Mouse (Mus musculus): ENCODE measurements around the gene Pim3. TPM values are rescaled to one million over a fixed set of nuclear protein-coding genes. Genes with fewer than 3 reads are reported as not detected.
A peak's percentile ranks its signal among the peaks of the same experiment; 100 is the strongest.

The Pim3 gene
- polyA plus RNA-seq, 1 experiment, result 68.3 TPM

DNA sequence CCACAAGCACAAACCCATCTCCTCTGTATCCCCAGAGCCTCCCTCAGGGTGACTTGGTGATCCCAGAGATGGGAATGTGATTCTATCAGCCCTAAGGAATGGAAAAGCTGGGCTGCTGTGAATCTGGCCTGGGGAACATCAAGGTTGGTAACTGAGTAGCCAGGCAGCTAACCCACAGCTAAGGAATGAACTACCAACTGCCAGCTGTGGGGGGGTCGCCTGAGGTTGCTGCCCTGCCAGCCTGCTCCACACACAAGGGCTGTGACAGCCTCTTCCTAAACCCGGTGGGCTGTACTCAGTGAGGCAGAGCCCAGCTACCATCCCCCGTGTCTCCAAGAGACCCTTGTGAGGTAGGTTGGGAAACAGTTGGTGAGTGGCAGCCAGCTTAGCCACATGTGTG is 10.9 kb upstream of the Pim3 start:
- Histone ChIP-seq H3K27me3 (ENCODE audit: control insufficient read depth, insufficient read depth, insufficient read length) (no peaks in the 10 kb centered on the region), H3ac (ENCODE audit: control insufficient read depth, insufficient read length, low read depth) (no peak overlapping the region), H3K4me3 (ENCODE audit: insufficient read depth, poor library complexity, severe bottlenecking) (no peak overlapping the region), H3K36me3 (ENCODE audit: control insufficient read depth, insufficient read depth) (no peaks in the 10 kb centered on the region), H3K79me3 (ENCODE audit: low read depth) (no peaks in the 10 kb centered on the region), H3K79me2 (ENCODE audit: control insufficient read depth, insufficient read depth) (no peaks in the 10 kb centered on the region)
- TF ChIP-seq CTCF (IDR thresholded peaks at IDR 0.05; ENCODE audit: control insufficient read depth, insufficient read depth, insufficient read length) (no peak), MYOD1 (IDR thresholded peaks at IDR 0.05; ENCODE audit: control insufficient read depth, insufficient read length, low read depth) (no peak), MYOG (IDR thresholded peaks at IDR 0.05; ENCODE audit: control insufficient read depth, extremely low read depth, insufficient read length) (no peak), FOSL1 (IDR thresholded peaks at IDR 0.05; ENCODE audit: insufficient read depth, low read length, poor library complexity, severe bottlenecking) (no peak), MAX (IDR thresholded peaks at IDR 0.05) (no peak), CEBPB (IDR thresholded peaks at IDR 0.05; ENCODE audit: low read depth) (no peak), USF1 (IDR thresholded peaks at IDR 0.05; ENCODE audit: low read depth) (no peak)

GRCm38 (mm10) chr15:88851507-88852149 is 10.4 kb upstream of the Pim3 start:
- no peaks in the 10 kb centered on the region for H3K79me3 ChIP-seq (ENCODE audit: low read depth)
- no peak overlapping the region for H3K4me3 ChIP-seq (ENCODE audit: insufficient read depth, poor library complexity, severe bottlenecking)
- H3ac ChIP-seq (ENCODE audit: control insufficient read depth, insufficient read length, low read depth), result no peak overlapping the region
- H3K36me3 ChIP-seq (ENCODE audit: control insufficient read depth, insufficient read depth), result no peaks in the 10 kb centered on the region
- H3K27me3 ChIP-seq (ENCODE audit: control insufficient read depth, insufficient read depth, insufficient read length), result no peaks in the 10 kb centered on the region
- H3K79me2 ChIP-seq (ENCODE audit: control insufficient read depth, insufficient read depth), result no peaks in the 10 kb centered on the region
- TF ChIP-seq MAX (IDR thresholded peaks at IDR 0.05), result no peak
- TF ChIP-seq MYOG (IDR thresholded peaks at IDR 0.05; ENCODE audit: control insufficient read depth, extremely low read depth, insufficient read length), result no peak
- TF ChIP-seq CTCF (IDR thresholded peaks at IDR 0.05; ENCODE audit: control insufficient read depth, insufficient read depth, insufficient read length), result no peak
- TF ChIP-seq MYOD1 (IDR thresholded peaks at IDR 0.05; ENCODE audit: control insufficient read depth, insufficient read length, low read depth), result no peak
- TF ChIP-seq FOSL1 (IDR thresholded peaks at IDR 0.05; ENCODE audit: insufficient read depth, low read length, poor library complexity, severe bottlenecking), result no peak
- no peak for TF ChIP-seq CEBPB (IDR thresholded peaks at IDR 0.05; ENCODE audit: low read depth)
- no peak for TF ChIP-seq USF1 (IDR thresholded peaks at IDR 0.05; ENCODE audit: low read depth)

- Histone ChIP-seq H3K79me3 (ENCODE audit: low read depth) (no peaks in the 10 kb centered on the region), H3K36me3 (ENCODE audit: control insufficient read depth, insufficient read depth) (no peaks in the 10 kb centered on the region), H3K79me2 (ENCODE audit: control insufficient read depth, insufficient read depth) (no peaks in the 10 kb centered on the region), H3K27me3 (ENCODE audit: control insufficient read depth, insufficient read depth, insufficient read length) (no peaks in the 10 kb centered on the region), H3K4me3 (ENCODE audit: insufficient read depth, poor library complexity, severe bottlenecking) (no peak overlapping the region), H3ac (ENCODE audit: control insufficient read depth, insufficient read length, low read depth) (no peak overlapping the region)
- no peak for TF ChIP-seq CEBPB (IDR thresholded peaks at IDR 0.05; ENCODE audit: low read depth)
- TF ChIP-seq FOSL1 (IDR thresholded peaks at IDR 0.05; ENCODE audit: insufficient read depth, low read length, poor library complexity, severe bottlenecking), result no peak
- TF ChIP-seq MAX (IDR thresholded peaks at IDR 0.05), result no peak
- no peak for TF ChIP-seq MYOD1 (IDR thresholded peaks at IDR 0.05; ENCODE audit: control insufficient read depth, insufficient read length, low read depth)
- TF ChIP-seq USF1 (IDR thresholded peaks at IDR 0.05; ENCODE audit: low read depth), result no peak
- TF ChIP-seq MYOG (IDR thresholded peaks at IDR 0.05; ENCODE audit: control insufficient read depth, extremely low read depth, insufficient read length), result no peak
- no peak for TF ChIP-seq CTCF (IDR thresholded peaks at IDR 0.05; ENCODE audit: control insufficient read depth, insufficient read depth, insufficient read length)
Measured at GRCm38 (mm10) chr15:88853106-88853505, 8.9 kb upstream of the Pim3 start.

DNA sequence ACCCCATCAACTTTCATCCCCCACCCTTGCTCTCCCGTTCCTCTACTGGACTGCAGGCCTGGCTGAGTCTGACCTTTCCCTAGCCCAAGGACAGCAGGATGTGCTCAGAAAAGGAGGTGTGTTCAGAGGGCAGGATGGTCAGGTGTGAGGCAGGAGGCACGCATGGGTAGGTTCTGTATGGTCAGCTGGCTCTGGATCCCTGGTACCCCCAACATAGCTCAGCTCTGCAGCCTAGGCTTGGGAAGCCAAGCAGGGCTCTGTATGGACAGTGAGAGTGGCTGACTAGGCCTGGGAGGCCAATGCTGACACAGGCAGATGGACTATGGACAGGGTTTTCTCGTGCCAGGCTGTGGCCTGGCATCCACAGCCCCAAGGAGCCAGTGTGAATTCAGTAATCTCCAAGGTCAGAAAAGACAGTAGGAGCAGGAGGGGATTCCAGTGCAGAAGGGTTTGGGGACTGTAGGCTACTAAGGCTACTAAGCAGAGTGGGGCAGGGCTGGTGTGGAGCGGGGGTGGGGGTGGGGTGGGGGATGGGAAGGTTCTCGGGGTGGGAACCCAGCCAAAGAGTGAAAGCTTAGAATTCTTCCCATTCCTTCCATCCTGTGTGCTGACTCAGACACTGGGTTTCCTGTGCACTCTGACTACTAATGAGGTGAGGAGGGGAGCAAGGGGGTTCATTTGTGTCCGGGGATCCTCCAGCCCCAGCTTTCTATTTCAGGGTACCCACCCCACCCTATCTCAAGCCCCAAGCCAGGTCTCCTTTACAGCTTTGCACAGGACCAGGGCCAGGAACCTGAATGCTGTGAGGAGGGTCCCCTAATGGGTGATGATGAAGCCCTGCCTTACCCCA is 7.6 kb upstream of the Pim3 start:
- H3K79me3 ChIP-seq (ENCODE audit: low read depth), result no peaks in the 10 kb centered on the region
- H3ac ChIP-seq (ENCODE audit: control insufficient read depth, insufficient read length, low read depth), result peak overlapping the region; percentile 70
- no peaks in the 10 kb centered on the region for H3K79me2 ChIP-seq (ENCODE audit: control insufficient read depth, insufficient read depth)
- TF ChIP-seq MAX (IDR thresholded peaks at IDR 0.05) (peak; percentile 29), CTCF (IDR thresholded peaks at IDR 0.05; ENCODE audit: control insufficient read depth, insufficient read depth, insufficient read length) (no peak), MYOD1 (IDR thresholded peaks at IDR 0.05; ENCODE audit: control insufficient read depth, insufficient read length, low read depth) (no peak), FOSL1 (IDR thresholded peaks at IDR 0.05; ENCODE audit: insufficient read depth, low read length, poor library complexity, severe bottlenecking) (no peak), USF1 (IDR thresholded peaks at IDR 0.05; ENCODE audit: low read depth) (no peak), MYOG (IDR thresholded peaks at IDR 0.05; ENCODE audit: control insufficient read depth, extremely low read depth, insufficient read length) (no peak)
- H3K36me3 ChIP-seq (ENCODE audit: control insufficient read depth, insufficient read depth), result no peaks in the 10 kb centered on the region
- H3K4me3 ChIP-seq (ENCODE audit: insufficient read depth, poor library complexity, severe bottlenecking), result peak overlapping the region; percentile 12
- no peaks in the 10 kb centered on the region for H3K27me3 ChIP-seq (ENCODE audit: control insufficient read depth, insufficient read depth, insufficient read length)

DNA sequence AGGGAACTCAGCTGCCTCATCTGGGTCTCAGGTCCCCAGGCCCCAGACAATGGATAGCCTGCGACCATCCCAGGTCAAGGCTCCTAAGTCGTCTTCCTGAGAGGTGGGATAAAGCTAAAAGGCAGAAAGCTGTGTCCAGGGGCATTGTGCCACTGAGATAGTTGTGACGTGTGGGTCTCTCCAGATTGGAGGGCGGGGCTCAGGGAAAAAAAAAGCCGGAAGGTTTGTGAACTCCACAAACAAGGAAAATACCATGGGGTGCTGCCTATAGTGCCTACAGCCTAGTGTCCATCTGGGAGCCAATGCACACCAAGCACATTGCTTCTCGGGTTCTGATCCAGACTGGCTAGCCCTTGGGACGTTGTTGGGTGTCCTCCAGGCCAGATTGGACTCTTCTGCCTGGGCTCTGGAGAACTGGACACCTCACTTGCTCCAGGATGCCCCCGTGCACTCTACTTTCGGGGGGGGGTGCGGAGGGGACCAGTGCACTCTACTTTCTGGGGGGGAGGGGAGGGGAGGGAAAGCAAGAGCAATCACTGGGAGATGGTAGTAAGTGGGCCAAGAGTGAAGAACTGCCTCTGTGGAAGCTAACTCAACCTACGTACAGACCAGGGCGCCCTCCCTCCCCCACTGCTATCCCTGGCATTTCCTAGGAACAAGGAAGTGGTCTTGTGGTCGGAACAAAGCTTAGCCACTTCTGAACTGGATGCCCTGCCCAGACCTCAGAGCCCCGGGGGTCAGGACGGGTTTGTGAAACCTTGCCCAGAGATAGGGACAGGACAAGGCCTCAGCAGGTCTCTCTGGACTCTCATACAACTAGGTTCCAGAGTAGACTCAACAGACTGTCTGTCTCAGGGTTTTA is 6.8 kb upstream of the Pim3 start:
- no peaks in the 10 kb centered on the region for H3K36me3 ChIP-seq (ENCODE audit: control insufficient read depth, insufficient read depth)

More for the DNA sequence above, 6.8 kb upstream of the Pim3 start:
- TF ChIP-seq CEBPB (IDR thresholded peaks at IDR 0.05; ENCODE audit: low read depth) (peak; percentile 29), MYOD1 (IDR thresholded peaks at IDR 0.05; ENCODE audit: control insufficient read depth, insufficient read length, low read depth) (peak; percentile 22), USF1 (IDR thresholded peaks at IDR 0.05; ENCODE audit: low read depth) (no peak), MAX (IDR thresholded peaks at IDR 0.05) (no peak), CTCF (IDR thresholded peaks at IDR 0.05; ENCODE audit: control insufficient read depth, insufficient read depth, insufficient read length) (no peak), FOSL1 (IDR thresholded peaks at IDR 0.05; ENCODE audit: insufficient read depth, low read length, poor library complexity, severe bottlenecking) (no peak)
- no peaks in the 10 kb centered on the region for H3K79me3 ChIP-seq (ENCODE audit: low read depth)
- H3K79me2 ChIP-seq (ENCODE audit: control insufficient read depth, insufficient read depth), result no peaks in the 10 kb centered on the region
- no peaks in the 10 kb centered on the region for H3K27me3 ChIP-seq (ENCODE audit: control insufficient read depth, insufficient read depth, insufficient read length)
- peak overlapping the region; percentile 12 for H3K4me3 ChIP-seq (ENCODE audit: insufficient read depth, poor library complexity, severe bottlenecking)
- H3ac ChIP-seq (ENCODE audit: control insufficient read depth, insufficient read length, low read depth), result peak overlapping the region; percentile 70

Measured in C2C12 (cell line).